Mouse (Mus musculus) lung, postnatal 0 days (tissue): ENCODE measurements around the gene Padi6. TPM values are rescaled to one million over a fixed set of nuclear protein-coding genes. Genes with fewer than 3 reads are reported as not detected.

Experiments used
- ATAC-seq: fragments of 200-750 bp; cut with Nextera tagmentation; 2 replicates; pipeline ENCODE4 v1.8.0; 2017; ENCODE audit warnings: moderate library complexity
- DNase-seq: peaks from one replicate; pipeline ENCODE4 v3.0.0-alpha.2; 2016; ENCODE audit warnings: low spot score
- H3K27ac ChIP-seq: fragments of 300-500 bp; sonication (generic); 2 replicates; pipeline ENCODE4 v1.5.1; 2014; ENCODE audit warnings: antibody characterized with exemption, mild to moderate bottlenecking, low read length, mixed read lengths
- H3K27me3 ChIP-seq: fragments of 300-500 bp; sonication (generic); replicated peaks from 2 replicates; pipeline ENCODE4 v1.6.1; 2014; ENCODE audit warnings: low read length, mixed read lengths; ENCODE audit not compliant: insufficient read depth
- H3K36me3 ChIP-seq: fragments of 300-500 bp; sonication (generic); 2 replicates; pipeline ENCODE4 v1.6.1; 2014; ENCODE audit warnings: low read length, mixed read lengths; ENCODE audit not compliant: insufficient read depth
- H3K4me1 ChIP-seq: fragments of 300-500 bp; sonication (generic); 2 replicates; pipeline ENCODE4 v1.6.1; 2014; ENCODE audit warnings: antibody characterized with exemption, low read depth, low read length, mixed read lengths; ENCODE audit not compliant: insufficient read depth
- H3K4me2 ChIP-seq: fragments of 300-500 bp; sonication (generic); replicated peaks from 2 replicates; pipeline ENCODE4 v1.6.1; 2014; ENCODE audit warnings: low read depth, mild to moderate bottlenecking, low read length, moderate library complexity, mixed read lengths
- H3K4me3 ChIP-seq: fragments of 300-500 bp; sonication (generic); 2 replicates; pipeline ENCODE4 v1.5.1; 2014; ENCODE audit warnings: low read depth, low read length
- H3K9ac ChIP-seq: fragments of 300-500 bp; sonication (generic); replicated peaks from 2 replicates; pipeline ENCODE4 v1.6.1; 2014; ENCODE audit warnings: low read depth, mild to moderate bottlenecking
- H3K9me3 ChIP-seq: fragments of 300-500 bp; sonication (generic); 2 replicates; pipeline ENCODE4 v1.6.1; 2016; ENCODE audit warnings: low read length, mixed read lengths
- CTCF ChIP-seq: IDR thresholded peaks from 2 replicates; pipeline ENCODE4 v1.5.1; 2016; ENCODE audit warnings: antibody characterized with exemption, mild to moderate bottlenecking
- EP300 ChIP-seq: IDR thresholded peaks from 2 replicates; pipeline ENCODE4 v1.6.1; 2016; ENCODE audit warnings: antibody characterized with exemption, mild to moderate bottlenecking, control low read depth
- WGBS: fragments of 180-500 bp; shearing (Covaris S2); extraction: QIAGEN DNeasy Blood & Tissue Kit; methylation state at CpG from one replicate; pipeline ENCODE4 v1.1.7; 2014; 5-methylcytosine and 5-hydroxymethylcytosine counted together
- polyA plus RNA-seq: library from polyadenylated mRNA; unstranded; fragments of >200 nt; fragmentation: Nextera tagmentation; extraction: Ambion mirVana; gene quantifications from 2 replicates; pipeline ENCODE4 v1.2.1, GENCODE M21; 2015

Padi6 gene
- 0.26 TPM in 1 of 2 replicates, not detected in the other for polyA plus RNA-seq

DNA sequence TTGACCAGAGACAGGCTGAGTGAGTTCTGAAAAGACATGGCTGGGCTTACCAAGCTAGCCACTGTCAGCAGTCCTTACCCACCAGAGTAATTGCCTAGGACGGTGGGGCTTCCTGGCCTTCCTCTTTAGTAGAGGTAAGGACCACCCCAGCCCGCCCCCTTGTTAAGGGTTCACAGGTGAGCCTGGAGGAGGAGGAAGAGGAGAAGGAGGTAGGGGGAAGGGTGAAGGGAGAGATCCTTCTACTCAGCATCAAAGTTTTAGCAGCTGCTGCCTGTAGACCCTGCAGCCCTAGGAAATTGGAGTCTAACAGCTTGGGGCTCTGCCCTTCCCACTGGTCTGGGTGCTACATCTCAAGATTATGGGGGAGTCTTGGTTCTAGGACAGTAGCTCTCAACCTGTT is at the start of gene Padi6:
TSS of gene Padi6 (minus strand) at position 101 of the 400 bp plus-strand sequence.
- H3K27me3 ChIP-seq = no peaks in the 10 kb centered on the region
- ATAC-seq = no peak
- H3K4me3 ChIP-seq = no peak within 1 kb of the TSS
- WGBS = 44% methylated on average over 2 of the region's 2 CpGs
- H3K27ac ChIP-seq = no peak within 1 kb of the TSS
- no peaks in the 10 kb centered on the region for H3K9me3 ChIP-seq
- H3K4me1 ChIP-seq = no peaks in the 10 kb centered on the region
- no peak within 1 kb of the TSS for H3K9ac ChIP-seq
- TF ChIP-seq EP300 (no peak), CTCF (no peak)
- DNase-seq = no peak
- no peak within 1 kb of the TSS for H3K4me2 ChIP-seq
- H3K36me3 ChIP-seq = no peaks in the 10 kb centered on the region

GRCm38 (mm10) chr4:140791071-140791470 is 48.6 kb upstream of the Padi6 start:
- DNase-seq (no peak), ATAC-seq (no peak)
- Histone ChIP-seq H3K27ac (no peak overlapping the region), H3K9ac (no peak overlapping the region), H3K9me3 (no peaks in the 10 kb centered on the region), H3K4me2 (no peak overlapping the region), H3K27me3 (no peaks in the 10 kb centered on the region), H3K4me3 (no peak overlapping the region), H3K36me3 (no peaks in the 10 kb centered on the region), H3K4me1 (no peaks in the 10 kb centered on the region)
- 72% methylated on average over 16 of the region's 16 CpGs for WGBS
- TF ChIP-seq CTCF (no peak), EP300 (no peak)

- ATAC-seq = no peak
- 87% methylated on average over 4 of the region's 4 CpGs for WGBS
- H3K27ac ChIP-seq = no peak overlapping the region
- no peaks in the 10 kb centered on the region for H3K27me3 ChIP-seq
- no peaks in the 10 kb centered on the region for H3K9me3 ChIP-seq
- TF ChIP-seq CTCF = no peak
- no peak for TF ChIP-seq EP300
- no peaks in the 10 kb centered on the region for H3K36me3 ChIP-seq
- H3K4me1 ChIP-seq = no peaks in the 10 kb centered on the region
- no peak overlapping the region for H3K4me3 ChIP-seq
- H3K9ac ChIP-seq = no peak overlapping the region
- DNase-seq = no peak
- no peak overlapping the region for H3K4me2 ChIP-seq
These were observed 47.5 kb upstream of the Padi6 start for GRCm38 (mm10) chr4:140789983-140790382.

DNA sequence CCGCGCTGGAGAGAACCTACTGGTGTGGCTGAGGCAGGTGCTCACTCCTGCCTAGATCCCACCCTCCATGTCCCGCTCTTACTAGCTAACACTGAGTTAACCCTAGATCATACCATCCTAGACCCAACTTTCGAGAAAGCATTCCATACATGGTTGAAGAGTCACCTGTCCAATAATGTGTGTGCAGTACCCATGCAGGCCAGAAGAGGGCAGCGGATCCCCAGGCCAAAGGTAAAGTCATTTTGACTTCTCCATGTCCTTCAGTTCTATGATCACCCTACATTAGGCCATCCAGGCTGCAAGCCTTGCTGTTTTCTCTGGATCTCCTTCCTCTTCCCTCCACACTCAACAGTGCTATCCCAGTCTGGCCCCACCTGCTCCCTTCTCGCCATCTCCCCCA is 46.5 kb upstream of the Padi6 start:
- ATAC-seq = peak; percentile 17

GRCm38 (mm10) chr4:140788264-140788663 is 45.8 kb upstream of the Padi6 start:
- TF ChIP-seq EP300 = no peak
- no peak for TF ChIP-seq CTCF
- Histone ChIP-seq H3K4me2 (no peak overlapping the region), H3K9ac (no peak overlapping the region), H3K4me1 (no peaks in the 10 kb centered on the region), H3K36me3 (no peaks in the 10 kb centered on the region), H3K27ac (no peak overlapping the region), H3K27me3 (no peaks in the 10 kb centered on the region), H3K4me3 (no peak overlapping the region), H3K9me3 (no peaks in the 10 kb centered on the region)
- ATAC-seq (no peak), DNase-seq (no peak)
- 75% methylated on average over 6 of the region's 6 CpGs for WGBS

More for the DNA sequence above, 46.5 kb upstream of the Padi6 start:
- 45% methylated on average over 6 of the region's 6 CpGs for WGBS
- TF ChIP-seq EP300 (no peak), CTCF (peak; percentile 96)
- no peaks in the 10 kb centered on the region for H3K9me3 ChIP-seq
- H3K36me3 ChIP-seq = no peaks in the 10 kb centered on the region
- no peaks in the 10 kb centered on the region for H3K4me1 ChIP-seq
- no peak overlapping the region for H3K9ac ChIP-seq
- no peak overlapping the region for H3K4me3 ChIP-seq
- no peak overlapping the region for H3K4me2 ChIP-seq
- no peak overlapping the region for H3K27ac ChIP-seq
- no peaks in the 10 kb centered on the region for H3K27me3 ChIP-seq
- DNase-seq = peak; percentile 49

DNA sequence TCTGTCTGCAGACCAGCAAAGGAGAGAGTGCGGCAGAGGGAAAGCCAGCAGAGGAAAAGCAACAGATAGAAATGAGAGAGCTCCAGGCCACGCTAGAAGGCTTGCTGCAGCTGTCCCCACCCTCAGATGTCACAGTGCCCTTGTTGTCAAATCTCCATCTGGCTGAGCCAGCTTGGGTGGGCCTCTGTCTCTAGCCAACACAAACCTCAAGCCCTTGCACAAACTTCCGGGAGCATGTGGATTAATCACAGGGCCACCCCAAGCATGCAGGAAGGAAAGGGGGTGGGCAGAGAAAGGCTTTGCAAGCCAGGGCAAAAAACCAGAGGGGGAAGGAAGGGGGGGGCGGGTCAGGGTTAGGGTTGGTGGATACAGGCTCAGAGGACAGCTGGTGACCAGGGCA is 45.0 kb upstream of the Padi6 start:
- ATAC-seq = peak; percentile 68
- no peak overlapping the region for H3K9ac ChIP-seq
- peak; percentile 53 for DNase-seq
- H3K27me3 ChIP-seq = no peaks in the 10 kb centered on the region
- no peak for TF ChIP-seq CTCF
- no peak overlapping the region for H3K27ac ChIP-seq
- H3K4me2 ChIP-seq = no peak overlapping the region
- 44% methylated on average over 4 of the region's 4 CpGs for WGBS
- no peaks in the 10 kb centered on the region for H3K4me1 ChIP-seq
- H3K4me3 ChIP-seq = no peak overlapping the region
- no peaks in the 10 kb centered on the region for H3K9me3 ChIP-seq
- no peaks in the 10 kb centered on the region for H3K36me3 ChIP-seq

GRCm38 (mm10) chr4:140785217-140785616 is 42.8 kb upstream of the Padi6 start:
- ATAC-seq (no peak), DNase-seq (no peak)
- Histone ChIP-seq H3K27ac (no peak overlapping the region), H3K4me1 (no peaks in the 10 kb centered on the region), H3K4me2 (no peak overlapping the region), H3K9ac (no peak overlapping the region), H3K27me3 (no peaks in the 10 kb centered on the region), H3K9me3 (no peaks in the 10 kb centered on the region), H3K36me3 (no peaks in the 10 kb centered on the region), H3K4me3 (no peak overlapping the region)
- 69% methylated on average over 5 of the region's 5 CpGs for WGBS
- TF ChIP-seq CTCF (no peak), EP300 (no peak)
